Mouse (Mus musculus): Measurements from ENCODE around the gene Fam178b. TPM values are rescaled to one million over a fixed set of nuclear protein-coding genes. Genes with fewer than 3 reads are reported as not detected.

The Fam178b gene
- polyA plus RNA-seq, 1 experiment from 2014 or later = not detected

GRCm38 (mm10) chr1:36593099-36593498 is 89.9 kb downstream of the Fam178b start:
- H3K9ac ChIP-seq (replicated peaks) = no peak overlapping the region
- ATAC-seq (ENCODE audit: low FRiP score, low read depth) = no peak
- H3K4me3 ChIP-seq = no peak overlapping the region
- H3K4me2 ChIP-seq (replicated peaks) = no peak overlapping the region
- WGBS = 25% methylated on average over 1 of the region's 1 CpGs
- no peaks in the 10 kb centered on the region for H3K9me3 ChIP-seq
- H3K27me3 ChIP-seq = no peaks in the 10 kb centered on the region
- peaks cover 25% of the 10 kb centered on the region for H3K4me1 ChIP-seq
- no peaks in the 10 kb centered on the region for H3K36me3 ChIP-seq
- H3K27ac ChIP-seq (replicated peaks) = no peak overlapping the region

- H3K9ac ChIP-seq (replicated peaks) = no peak overlapping the region
- 87% methylated on average over 2 of the region's 2 CpGs for WGBS
- no peak overlapping the region for H3K4me2 ChIP-seq (replicated peaks)
- H3K27ac ChIP-seq (replicated peaks) = no peak overlapping the region
- no peak for ATAC-seq (ENCODE audit: low FRiP score, low read depth)
- no peaks in the 10 kb centered on the region for H3K36me3 ChIP-seq
- H3K9me3 ChIP-seq = no peaks in the 10 kb centered on the region
- H3K27me3 ChIP-seq = peaks cover 4% of the 10 kb centered on the region; the same call in 1 of the 2 replicates
- peaks cover 31% of the 10 kb centered on the region for H3K4me1 ChIP-seq
- H3K4me3 ChIP-seq = no peak overlapping the region
Measured at GRCm38 (mm10) chr1:36591408-36591807, 91.6 kb downstream of the Fam178b start.

- no peak for ATAC-seq (ENCODE audit: low FRiP score, low read depth)
- no peaks in the 10 kb centered on the region for H3K36me3 ChIP-seq
- 69% methylated on average over 9 of the region's 9 CpGs for WGBS
Measured at GRCm38 (mm10) chr1:36590664-36591063, 92.3 kb downstream of the Fam178b start.

GRCm38 (mm10) chr1:36589486-36589885 is 93.5 kb downstream of the Fam178b start:
- WGBS = 54% methylated on average over 6 of the region's 6 CpGs
- Histone ChIP-seq H3K4me3 (no peak overlapping the region), H3K4me2 (replicated peaks) (no peak overlapping the region), H3K9ac (replicated peaks) (no peak overlapping the region), H3K9me3 (no peaks in the 10 kb centered on the region), H3K27ac (replicated peaks) (no peak overlapping the region), H3K36me3 (no peaks in the 10 kb centered on the region), H3K4me1 (peaks cover 19% of the 10 kb centered on the region), H3K27me3 (peaks cover 4% of the 10 kb centered on the region; the same call in 1 of the 2 replicates)
- no peak for ATAC-seq (ENCODE audit: low FRiP score, low read depth)

More at GRCm38 (mm10) chr1:36590664-36591063, 92.3 kb downstream of the Fam178b start:
- Histone ChIP-seq H3K4me1 (peaks cover 24% of the 10 kb centered on the region), H3K9ac (replicated peaks) (no peak overlapping the region), H3K27me3 (peaks cover 4% of the 10 kb centered on the region; the same call in 1 of the 2 replicates), H3K27ac (replicated peaks) (no peak overlapping the region), H3K4me2 (replicated peaks) (no peak overlapping the region), H3K9me3 (no peaks in the 10 kb centered on the region), H3K4me3 (no peak overlapping the region)

- H3K4me1 ChIP-seq = peaks cover 19% of the 10 kb centered on the region
Measured at GRCm38 (mm10) chr1:36588476-36589450, 94.2 kb downstream of the Fam178b start.

GRCm38 (mm10) chr1:36587860-36588259 is 95.1 kb downstream of the Fam178b start:
- no peaks in the 10 kb centered on the region for H3K36me3 ChIP-seq
- H3K4me3 ChIP-seq = no peak overlapping the region
- ATAC-seq (ENCODE audit: low FRiP score, low read depth) = no peak
- no peak overlapping the region for H3K4me2 ChIP-seq (replicated peaks)
- H3K27ac ChIP-seq (replicated peaks) = no peak overlapping the region
- 86% methylated on average over 6 of the region's 6 CpGs for WGBS
- H3K9me3 ChIP-seq = no peaks in the 10 kb centered on the region
- peaks cover 17% of the 10 kb centered on the region for H3K4me1 ChIP-seq
- H3K9ac ChIP-seq (replicated peaks) = no peak overlapping the region
- H3K27me3 ChIP-seq = peaks cover 17% of the 10 kb centered on the region

More at GRCm38 (mm10) chr1:36588476-36589450, 94.2 kb downstream of the Fam178b start:
- Histone ChIP-seq H3K27me3 (peaks cover 8% of the 10 kb centered on the region; the same call in 1 of the 2 replicates), H3K4me2 (replicated peaks) (no peak overlapping the region), H3K9ac (replicated peaks) (no peak overlapping the region), H3K4me3 (no peak overlapping the region), H3K9me3 (no peaks in the 10 kb centered on the region), H3K27ac (replicated peaks) (peak overlapping the region; percentile 4; the same call in 1 of the 2 replicates), H3K36me3 (no peaks in the 10 kb centered on the region)
- ATAC-seq (ENCODE audit: low FRiP score, low read depth) = no peak
- WGBS = 72% methylated on average over 13 of the region's 13 CpGs

GRCm38 (mm10) chr1:36586288-36586687 is 96.7 kb downstream of the Fam178b start:
- Histone ChIP-seq H3K4me1 (peaks cover 23% of the 10 kb centered on the region), H3K4me3 (no peak overlapping the region), H3K36me3 (no peaks in the 10 kb centered on the region), H3K9ac (replicated peaks) (no peak overlapping the region), H3K4me2 (replicated peaks) (no peak overlapping the region), H3K9me3 (no peaks in the 10 kb centered on the region), H3K27me3 (peaks cover 28% of the 10 kb centered on the region), H3K27ac (replicated peaks) (no peak overlapping the region)
- WGBS = 39% methylated on average over 4 of the region's 4 CpGs
- ATAC-seq (ENCODE audit: low FRiP score, low read depth) = no peak

GRCm38 (mm10) chr1:36583408-36584116 is 99.4 kb downstream of the Fam178b start:
- ATAC-seq (ENCODE audit: low FRiP score, low read depth) = no peak
- no peak overlapping the region for H3K4me3 ChIP-seq
- 80% methylated on average over 8 of the region's 8 CpGs for WGBS
- H3K27ac ChIP-seq (replicated peaks) = no peak overlapping the region
- no peak overlapping the region for H3K9ac ChIP-seq (replicated peaks)
- H3K36me3 ChIP-seq = no peaks in the 10 kb centered on the region
- H3K9me3 ChIP-seq = no peaks in the 10 kb centered on the region
- H3K27me3 ChIP-seq = peaks cover 28% of the 10 kb centered on the region
- H3K4me2 ChIP-seq (replicated peaks) = no peak overlapping the region
- peaks cover 35% of the 10 kb centered on the region for H3K4me1 ChIP-seq

GRCm38 (mm10) chr1:36582211-36582610 is 100.8 kb downstream of the Fam178b start:
- no peaks in the 10 kb centered on the region for H3K36me3 ChIP-seq
- ATAC-seq (ENCODE audit: low FRiP score, low read depth) = no peak
- no peaks in the 10 kb centered on the region for H3K9me3 ChIP-seq
- H3K4me3 ChIP-seq = no peak overlapping the region
- no peak overlapping the region for H3K9ac ChIP-seq (replicated peaks)
- H3K27me3 ChIP-seq = peaks cover 26% of the 10 kb centered on the region
- peaks cover 28% of the 10 kb centered on the region for H3K4me1 ChIP-seq
- no peak overlapping the region for H3K4me2 ChIP-seq (replicated peaks)
- H3K27ac ChIP-seq (replicated peaks) = no peak overlapping the region
- 75% methylated on average over 8 of the region's 8 CpGs for whole genome bisulfite sequencing

GRCm38 (mm10) chr1:36581260-36581659 is 101.7 kb downstream of the Fam178b start:
- WGBS = 51% methylated on average over 5 of the region's 5 CpGs
- peaks cover 24% of the 10 kb centered on the region for H3K27me3 ChIP-seq
- H3K4me1 ChIP-seq = peaks cover 31% of the 10 kb centered on the region

GRCm38 (mm10) chr1:36580384-36581207 is 102.4 kb downstream of the Fam178b start:
- Histone ChIP-seq H3K27me3 (peaks cover 24% of the 10 kb centered on the region), H3K36me3 (no peaks in the 10 kb centered on the region), H3K9me3 (no peaks in the 10 kb centered on the region), H3K9ac (replicated peaks) (peak overlapping the region; percentile 37; the same call in 1 of the 2 replicates), H3K4me3 (peak overlapping the region; percentile 9; the same call in 1 of the 2 replicates), H3K27ac (replicated peaks) (peak overlapping the region; percentile 88), H3K4me2 (replicated peaks) (peak overlapping the region; percentile 41), H3K4me1 (peaks cover 32% of the 10 kb centered on the region)
- peak; percentile 90 for ATAC-seq (ENCODE audit: low FRiP score, low read depth)
- WGBS = under 1% methylated on average over 17 of the region's 17 CpGs

More at GRCm38 (mm10) chr1:36581260-36581659, 101.7 kb downstream of the Fam178b start:
- no peaks in the 10 kb centered on the region for H3K9me3 ChIP-seq
- no peak for ATAC-seq (ENCODE audit: low FRiP score, low read depth)
- H3K27ac ChIP-seq (replicated peaks) = peak overlapping the region; percentile 88
- no peak overlapping the region for H3K9ac ChIP-seq (replicated peaks)
- H3K4me2 ChIP-seq (replicated peaks) = no peak overlapping the region
- no peaks in the 10 kb centered on the region for H3K36me3 ChIP-seq
- H3K4me3 ChIP-seq = no peak overlapping the region
